Mouse (Mus musculus) neural tube, embryonic 12.5 days (tissue): ENCODE results near the gene Sun1. TPM values are rescaled to one million over a fixed set of nuclear protein-coding genes. Genes with fewer than 3 reads are reported as not detected.
A peak's percentile ranks its signal among the peaks of the same experiment; 100 is the strongest.

Experiments used
- ATAC-seq: fragments of 200-750 bp; cut with Nextera tagmentation; 2 replicates; pipeline ENCODE4 v1.8.0; 2017; ENCODE audit warnings: low read depth, mild to moderate bottlenecking, moderate TSS enrichment, moderate library complexity; ENCODE audit not compliant: low FRiP score
- H3K27ac ChIP-seq: fragments of 300-500 bp; sonication (generic); 2 replicates; pipeline ENCODE4 v1.5.1; 2016
- H3K27me3 ChIP-seq: fragments of 300-500 bp; sonication (generic); replicated peaks from 2 replicates; pipeline ENCODE4 v1.6.1; 2016; ENCODE audit warnings: mild to moderate bottlenecking
- H3K36me3 ChIP-seq: fragments of 300-500 bp; sonication (generic); 2 replicates; pipeline ENCODE4 v1.6.1; 2016; ENCODE audit warnings: mild to moderate bottlenecking
- H3K4me1 ChIP-seq: fragments of 300-500 bp; sonication (generic); 2 replicates; pipeline ENCODE4 v1.6.1; 2016
- H3K4me2 ChIP-seq: fragments of 300-500 bp; sonication (generic); replicated peaks from 2 replicates; pipeline ENCODE4 v1.6.1; 2016; ENCODE audit warnings: mild to moderate bottlenecking
- H3K4me3 ChIP-seq: fragments of 300-500 bp; sonication (generic); 2 replicates; pipeline ENCODE4 v1.5.1; 2016
- H3K9ac ChIP-seq: fragments of 300-500 bp; sonication (generic); 2 replicates; pipeline ENCODE4 v1.6.1; 2016; ENCODE audit warnings: mild to moderate bottlenecking
- H3K9me3 ChIP-seq: fragments of 300-500 bp; sonication (generic); 2 replicates; pipeline ENCODE4 v1.6.1; 2016; ENCODE audit warnings: mild to moderate bottlenecking
- WGBS: fragments of 180-500 bp; shearing (Covaris S2); methylation state at CpG from one replicate; pipeline ENCODE4 v1.1.7; 2016; 5-methylcytosine and 5-hydroxymethylcytosine counted together
- polyA plus RNA-seq: library from polyadenylated mRNA; unstranded; fragments of >200 nt; fragmentation: Nextera tagmentation; extraction: Ambion mirVana; gene quantifications from 2 replicates; pipeline ENCODE4 v1.2.1, GENCODE M21; 2016

The Sun1 gene
- polyA plus RNA-seq, 1 experiment from 2014 or later, result 50.1 TPM

- H3K9me3 ChIP-seq, result no peaks in the 10 kb centered on the region
- H3K4me1 ChIP-seq, result no peaks in the 10 kb centered on the region
- H3K27me3 ChIP-seq, result no peaks in the 10 kb centered on the region
- no peak overlapping the region for H3K9ac ChIP-seq
- WGBS, result 89% methylated on average over 4 of the region's 4 CpGs
- H3K4me3 ChIP-seq, result no peak overlapping the region
- ATAC-seq, result no peak
- H3K4me2 ChIP-seq, result no peak overlapping the region
- H3K36me3 ChIP-seq, result peaks cover 79% of the 10 kb centered on the region
- H3K27ac ChIP-seq, result no peak overlapping the region
Measured at GRCm38 (mm10) chr5:139184897-139185296, 15.5 kb upstream of the Sun1 start.

DNA sequence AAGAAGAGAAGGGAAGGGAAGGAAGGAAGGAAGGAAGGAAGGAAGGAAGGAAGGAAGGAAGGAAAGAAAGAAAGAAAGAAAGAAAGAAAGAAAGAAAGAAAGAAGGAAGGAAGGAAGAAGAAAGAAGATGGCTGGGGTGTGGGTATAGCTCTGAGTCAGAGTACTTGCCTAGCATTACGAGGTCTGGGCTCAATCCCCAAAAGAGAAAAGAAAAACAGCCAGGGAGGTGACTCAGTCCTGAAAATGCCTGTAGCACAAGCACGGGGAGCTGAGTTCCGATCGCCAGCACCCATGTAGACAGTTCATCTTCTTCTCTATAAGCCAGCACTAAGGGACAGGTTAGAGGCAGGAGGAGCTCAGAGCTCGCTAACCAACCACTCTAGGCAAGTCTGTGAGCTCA lies 10.7 kb upstream of the Sun1 start:
- no peak overlapping the region for H3K4me2 ChIP-seq
- H3K4me3 ChIP-seq, result no peak overlapping the region
- H3K4me1 ChIP-seq, result no peaks in the 10 kb centered on the region
- no peaks in the 10 kb centered on the region for H3K27me3 ChIP-seq
- H3K9me3 ChIP-seq, result no peaks in the 10 kb centered on the region
- no peak for ATAC-seq
- peaks cover 34% of the 10 kb centered on the region for H3K36me3 ChIP-seq
- H3K27ac ChIP-seq, result no peak overlapping the region
- H3K9ac ChIP-seq, result no peak overlapping the region
- 94% methylated on average over 5 of the region's 5 CpGs for WGBS

GRCm38 (mm10) chr5:139190958-139191357 lies 9.5 kb upstream of the Sun1 start:
- Histone ChIP-seq H3K4me1 (no peaks in the 10 kb centered on the region), H3K27ac (no peak overlapping the region), H3K27me3 (no peaks in the 10 kb centered on the region), H3K4me3 (no peak overlapping the region), H3K4me2 (no peak overlapping the region), H3K9ac (no peak overlapping the region), H3K36me3 (peaks cover 22% of the 10 kb centered on the region; the same call in 1 of the 2 replicates), H3K9me3 (no peaks in the 10 kb centered on the region)
- 75% methylated on average over 5 of the region's 5 CpGs for WGBS
- ATAC-seq, result no peak

GRCm38 (mm10) chr5:139198779-139199178 lies 1.7 kb upstream of the Sun1 start:
- Histone ChIP-seq H3K4me1 (peaks cover 21% of the 10 kb centered on the region), H3K36me3 (no peaks in the 10 kb centered on the region), H3K27ac (no peak overlapping the region), H3K9me3 (no peaks in the 10 kb centered on the region), H3K4me2 (no peak overlapping the region), H3K4me3 (no peak overlapping the region), H3K9ac (0 out of 2 replicates have a peak overlapping the region, but pooled peaks have one; percentile 8), H3K27me3 (no peaks in the 10 kb centered on the region)
- WGBS, result 90% methylated on average over 3 of the region's 3 CpGs
- ATAC-seq, result no peak

- Histone ChIP-seq H3K4me3 (peak overlapping the region; percentile 93), H3K4me2 (peak overlapping the region; percentile 83), H3K27me3 (no peaks in the 10 kb centered on the region), H3K9me3 (no peaks in the 10 kb centered on the region), H3K4me1 (peaks cover 21% of the 10 kb centered on the region), H3K27ac (no peak overlapping the region), H3K9ac (peak overlapping the region; percentile 93), H3K36me3 (no peaks in the 10 kb centered on the region)
- WGBS, result 32% methylated on average over 2 of the region's 2 CpGs
- no peak for ATAC-seq
Measured at GRCm38 (mm10) chr5:139199636-139199994, 822 bp upstream of the Sun1 start.

GRCm38 (mm10) chr5:139200770-139201569 lies 533 bp downstream of the Sun1 start:
- Histone ChIP-seq H3K9ac (peak overlapping the region; percentile 93), H3K27ac (no peak overlapping the region), H3K4me2 (peak overlapping the region; percentile 83), H3K9me3 (no peaks in the 10 kb centered on the region), H3K36me3 (0 out of 2 replicates have a peak, but pooled peaks cover 5% of the 10 kb centered on the region), H3K27me3 (no peaks in the 10 kb centered on the region), H3K4me3 (peak overlapping the region; percentile 93), H3K4me1 (peaks cover 24% of the 10 kb centered on the region)
- WGBS, result 1% methylated on average over 57 of the region's 57 CpGs
- ATAC-seq, result peak; percentile 55

DNA sequence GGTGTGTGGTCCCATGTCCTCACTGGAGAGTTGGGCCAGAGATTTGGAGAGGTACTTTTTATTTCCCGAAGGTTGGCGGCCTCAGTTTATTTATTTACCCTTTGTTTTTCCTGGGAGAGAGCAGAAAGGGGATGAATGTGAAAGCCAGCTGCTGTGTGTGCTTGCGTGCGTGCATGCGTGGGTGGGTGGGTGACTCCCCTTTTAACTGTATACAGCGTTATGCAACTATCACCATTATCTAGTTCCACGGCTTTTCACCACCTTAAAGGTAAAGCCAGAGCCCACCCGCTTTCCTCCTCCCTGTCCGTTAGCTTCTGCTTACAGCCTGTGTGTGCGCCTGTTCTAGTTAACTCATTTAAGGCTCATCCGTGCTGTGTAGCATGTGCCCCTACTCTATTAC lies 1.7 kb downstream of the Sun1 start:
- peak overlapping the region; percentile 93; the same call in 1 of the 2 replicates for H3K4me3 ChIP-seq
- no peaks in the 10 kb centered on the region for H3K9me3 ChIP-seq
- 74% methylated on average over 11 of the region's 11 CpGs for WGBS
- peaks cover 30% of the 10 kb centered on the region for H3K4me1 ChIP-seq
- 0 out of 2 replicates have a peak, but pooled peaks cover 5% of the 10 kb centered on the region for H3K36me3 ChIP-seq
- H3K4me2 ChIP-seq, result peak overlapping the region; percentile 83
- no peaks in the 10 kb centered on the region for H3K27me3 ChIP-seq
- H3K27ac ChIP-seq, result no peak overlapping the region
- no peak for ATAC-seq
- H3K9ac ChIP-seq, result 0 out of 2 replicates have a peak overlapping the region, but pooled peaks have one; percentile 93

GRCm38 (mm10) chr5:139203312-139203711 lies 2.9 kb downstream of the Sun1 start:
- Histone ChIP-seq H3K9me3 (no peaks in the 10 kb centered on the region), H3K36me3 (0 out of 2 replicates have a peak, but pooled peaks cover 5% of the 10 kb centered on the region), H3K4me1 (peaks cover 30% of the 10 kb centered on the region), H3K4me2 (no peak overlapping the region), H3K27me3 (no peaks in the 10 kb centered on the region), H3K4me3 (no peak overlapping the region), H3K27ac (no peak overlapping the region), H3K9ac (no peak overlapping the region)
- WGBS, result 92% methylated on average over 5 of the region's 5 CpGs
- ATAC-seq, result no peak

DNA sequence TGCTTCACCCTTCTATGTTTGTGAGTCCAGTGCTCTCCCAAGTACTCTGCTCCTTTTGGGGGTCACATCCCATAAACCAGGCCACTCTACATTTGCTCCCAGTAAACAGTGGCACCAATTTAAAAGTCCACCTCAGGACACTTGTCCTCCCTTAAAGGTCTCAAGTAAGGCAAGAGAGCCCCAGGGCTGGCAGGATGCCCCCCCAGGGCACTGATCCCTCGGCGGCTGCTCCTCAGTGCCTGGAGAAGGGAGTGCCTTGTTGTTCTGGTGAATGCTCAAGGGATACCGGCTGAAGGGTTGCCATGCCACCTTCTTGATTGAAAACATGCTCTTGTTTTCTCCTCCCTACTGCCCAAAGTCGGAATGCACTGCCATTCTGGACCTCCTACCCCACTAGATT lies 5.6 kb downstream of the Sun1 start:
- no peak for ATAC-seq
- Histone ChIP-seq H3K4me2 (no peak overlapping the region), H3K4me3 (no peak overlapping the region), H3K27ac (no peak overlapping the region), H3K27me3 (no peaks in the 10 kb centered on the region), H3K9me3 (no peaks in the 10 kb centered on the region), H3K4me1 (peaks cover 24% of the 10 kb centered on the region), H3K9ac (no peak overlapping the region), H3K36me3 (peaks cover 16% of the 10 kb centered on the region)
- 80% methylated on average over 4 of the region's 4 CpGs for WGBS

DNA sequence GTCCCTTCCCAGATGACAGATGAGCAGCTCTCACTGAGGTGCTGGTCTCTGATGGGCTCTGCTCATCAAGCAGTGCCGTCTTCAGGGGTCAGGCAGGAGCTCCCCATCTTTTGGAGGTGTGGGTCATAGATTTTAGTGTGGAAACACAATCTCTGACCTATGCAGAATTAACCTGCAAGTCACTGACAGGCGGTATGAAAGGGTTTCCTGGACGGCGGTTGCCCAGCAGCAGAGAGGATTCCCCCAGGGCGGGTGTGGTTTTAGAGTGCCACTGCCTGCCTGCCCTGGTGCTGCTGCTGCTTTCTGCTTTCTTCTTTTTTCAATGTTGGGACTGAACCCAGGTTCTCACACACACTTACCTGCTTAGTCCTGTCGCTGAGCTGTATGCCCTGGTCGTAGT lies 6.1 kb downstream of the Sun1 start:
- ATAC-seq, result no peak
- Histone ChIP-seq H3K4me3 (no peak overlapping the region), H3K36me3 (peaks cover 16% of the 10 kb centered on the region), H3K27ac (no peak overlapping the region), H3K4me1 (peaks cover 20% of the 10 kb centered on the region), H3K27me3 (no peaks in the 10 kb centered on the region), H3K9ac (no peak overlapping the region), H3K9me3 (no peaks in the 10 kb centered on the region), H3K4me2 (no peak overlapping the region)
- WGBS, result 75% methylated on average over 7 of the region's 7 CpGs

- no peaks in the 10 kb centered on the region for H3K9me3 ChIP-seq
- H3K9ac ChIP-seq, result no peak overlapping the region
- peaks cover 9% of the 10 kb centered on the region; the same call in 1 of the 2 replicates for H3K4me1 ChIP-seq
- H3K27me3 ChIP-seq, result no peaks in the 10 kb centered on the region
- no peak for ATAC-seq
- H3K4me3 ChIP-seq, result no peak overlapping the region
- peaks cover 16% of the 10 kb centered on the region for H3K36me3 ChIP-seq
- H3K4me2 ChIP-seq, result no peak overlapping the region
- H3K27ac ChIP-seq, result no peak overlapping the region
Measured at GRCm38 (mm10) chr5:139208183-139208582, 7.7 kb downstream of the Sun1 start.

DNA sequence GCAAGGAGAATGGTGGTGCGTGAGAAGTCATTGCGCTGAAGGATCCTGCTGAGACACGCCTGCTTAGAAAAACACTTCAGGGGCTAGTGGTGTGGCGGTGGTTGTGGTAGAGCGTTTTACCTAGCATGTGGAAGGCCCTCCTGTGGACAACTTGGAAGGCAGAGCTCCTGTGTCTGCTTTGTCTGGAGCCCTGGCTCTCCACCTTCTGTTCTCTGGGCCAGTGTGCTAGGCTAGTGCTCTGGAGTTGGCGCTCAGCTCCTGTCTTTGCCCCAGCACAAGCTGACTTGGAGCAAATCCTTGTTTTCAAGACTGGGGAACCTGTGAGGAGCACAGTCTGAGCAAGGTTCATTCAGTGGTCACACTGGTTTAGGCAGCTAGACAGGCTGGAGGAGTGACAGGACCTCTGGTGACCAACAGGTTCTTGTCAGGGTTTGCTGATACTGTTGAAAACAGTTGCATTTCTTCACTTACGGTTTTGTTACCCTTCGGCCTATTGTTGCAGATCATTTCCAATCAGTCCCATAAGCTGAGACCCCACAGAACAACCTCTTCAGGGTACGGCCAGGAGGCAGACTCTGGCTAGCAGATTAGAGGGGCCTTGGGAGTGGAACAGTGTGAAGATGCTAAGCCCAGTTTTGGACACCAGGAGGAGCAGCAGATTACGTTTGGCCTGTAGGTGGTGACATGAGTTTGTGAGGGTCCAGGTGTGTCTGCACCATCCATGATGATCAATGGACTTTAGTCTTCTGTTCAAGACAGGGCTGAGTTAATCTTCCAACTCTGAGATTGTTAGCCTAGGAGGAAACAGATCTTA lies 8.6 kb downstream of the Sun1 start:
- Histone ChIP-seq H3K4me3 (no peak overlapping the region), H3K4me2 (no peak overlapping the region), H3K27ac (no peak overlapping the region), H3K36me3 (peaks cover 16% of the 10 kb centered on the region), H3K27me3 (no peaks in the 10 kb centered on the region), H3K9me3 (no peaks in the 10 kb centered on the region), H3K4me1 (peaks cover 9% of the 10 kb centered on the region; the same call in 1 of the 2 replicates), H3K9ac (no peak overlapping the region)
- 88% methylated on average over 10 of the region's 10 CpGs for WGBS
- no peak for ATAC-seq
